Mouse (Mus musculus) heart, postnatal 0 days (tissue): ENCODE results near the gene 1110008P14Rik.

Experiments
- CTCF ChIP-seq: IDR thresholded peaks from 2 replicates; pipeline ENCODE4 v1.5.1; 2016; ENCODE audit warnings: antibody characterized with exemption, control low read depth, low read depth
- EP300 ChIP-seq: IDR thresholded peaks from 2 replicates; pipeline ENCODE4 v1.6.1; 2016; ENCODE audit warnings: antibody characterized with exemption, low read depth

- no peak for TF ChIP-seq CTCF
- no peak for TF ChIP-seq EP300
These were observed 25.5 kb downstream of the 1110008P14Rik start for GRCm38 (mm10) chr2:32356216-32356615.
